Mouse (Mus musculus) MEL (cell line): ENCODE results near the gene Zfp949. TPM values are rescaled to one million over a fixed set of nuclear protein-coding genes. Genes with fewer than 3 reads are reported as not detected.

ENCODE experiments used
- DNase-seq: peaks from one replicate; pipeline ENCODE4 v3.0.0; 2011; ENCODE audit warnings: low read depth, low spot score
- H3K27ac ChIP-seq: 2 replicates; pipeline ENCODE4 v1.5.1; 2012; ENCODE audit warnings: low read depth, mild to moderate bottlenecking, control low read depth, low read length, moderate library complexity; ENCODE audit not compliant: control insufficient read depth
- H3K27me3 ChIP-seq, 2 experiments: fragments of 150-350 bp in 1 of 2; sonication (generic) in 1 of 2; 2 replicates each; pipeline ENCODE4 v1.6.1; 2012; ENCODE audit warnings: low read length in 2 of 2, mild to moderate bottlenecking in 2 of 2, improper control_type of control experiment in 1 of 2, moderate library complexity in 1 of 2; ENCODE audit not compliant: insufficient read depth in 2 of 2, control insufficient read depth in 1 of 2
- H3K36me3 ChIP-seq, 2 experiments: 2 replicates each; pipeline ENCODE4 v1.6.1; 2012 to 2014; ENCODE audit warnings: low read length in 2 of 2, improper control_type of control experiment in 1 of 2, inconsistent platforms in 1 of 2, mild to moderate bottlenecking in 1 of 2; ENCODE audit not compliant: insufficient read depth in 2 of 2, control insufficient read depth in 1 of 2
- H3K4me1 ChIP-seq, 2 experiments: fragments of 150-350 bp in 1 of 2; sonication (generic) in 1 of 2; 2 replicates each; pipeline ENCODE4 v1.6.1; 2012; ENCODE audit warnings: low read length in 2 of 2, improper control_type of control experiment in 1 of 2, mild to moderate bottlenecking in 1 of 2; ENCODE audit not compliant: insufficient read depth in 2 of 2, control insufficient read depth in 1 of 2
- H3K4me3 ChIP-seq, 2 experiments: fragments of 150-350 bp in 1 of 2; sonication (generic) in 1 of 2; 2 replicates each; pipeline ENCODE4 v1.5.1; 2012; ENCODE audit warnings: low read depth in 2 of 2, low read length in 2 of 2, mild to moderate bottlenecking in 2 of 2, moderate library complexity in 2 of 2, control low read depth in 1 of 2, improper control_type of control experiment in 1 of 2; ENCODE audit not compliant: control insufficient read depth in 1 of 2, insufficient read depth in 1 of 2
- H3K79me2 ChIP-seq: 2 replicates; pipeline ENCODE4 v1.6.1; 2012; ENCODE audit warnings: mild to moderate bottlenecking, low read length, moderate library complexity; ENCODE audit not compliant: control insufficient read depth, poor library complexity, insufficient read depth
- H3K9ac ChIP-seq: 2 replicates; pipeline ENCODE4 v1.6.1; 2012; ENCODE audit warnings: low read depth, mild to moderate bottlenecking, control low read depth, low read length, moderate library complexity; ENCODE audit not compliant: control insufficient read depth, poor library complexity, severe bottlenecking
- H3K9me3 ChIP-seq: fragments of 150-350 bp; sonication (generic); replicated peaks from 2 replicates; pipeline ENCODE4 v1.6.1; 2012; ENCODE audit warnings: mild to moderate bottlenecking, low read length, improper control_type of control experiment, moderate library complexity; ENCODE audit not compliant: insufficient read depth
- BHLHE40 ChIP-seq: IDR thresholded peaks from 2 replicates; pipeline ENCODE4 v1.6.1; 2012; ENCODE audit warnings: low read depth, mild to moderate bottlenecking, inconsistent platforms, low read length, improper control_type of control experiment, borderline replicate concordance
- CHD2 ChIP-seq: IDR thresholded peaks from 2 replicates; pipeline ENCODE4 v1.6.1; 2011; ENCODE audit warnings: low read length, improper control_type of control experiment
- CTCF ChIP-seq, 3 experiments: IDR thresholded peaks in 2 of 3; conservative IDR thresholded peaks in 1 of 3; 2 replicates each; pipeline ENCODE4 v1.5.1; 2011 to 2012; ENCODE audit warnings: low read length in 3 of 3, low read depth in 2 of 3, mild to moderate bottlenecking in 2 of 3, improper control_type of control experiment in 1 of 3, inconsistent platforms in 1 of 3, mixed read lengths in 1 of 3, moderate library complexity in 1 of 3; ENCODE audit not compliant: control insufficient read depth in 1 of 3, insufficient read depth in 1 of 3, poor library complexity in 1 of 3, severe bottlenecking in 1 of 3
- E2F4 ChIP-seq: IDR thresholded peaks from 2 replicates; pipeline ENCODE4 v1.6.1; 2011; ENCODE audit warnings: low read depth, low read length, improper control_type of control experiment, borderline replicate concordance
- ELF1 ChIP-seq: IDR thresholded peaks from 2 replicates; pipeline ENCODE4 v1.6.1; 2014; ENCODE audit warnings: low read depth, mild to moderate bottlenecking, inconsistent platforms, low read length, improper control_type of control experiment, moderate library complexity
- EP300 ChIP-seq, 2 experiments: IDR thresholded peaks; 2 replicates each; pipeline ENCODE4 v1.6.1; 2011; ENCODE audit warnings: improper control_type of control experiment in 2 of 2, low read length in 2 of 2, low read depth in 1 of 2, mild to moderate bottlenecking in 1 of 2
- GATA1 ChIP-seq: IDR thresholded peaks from 2 replicates; pipeline ENCODE4 v1.6.1; 2011; ENCODE audit warnings: low read depth, low read length, improper control_type of control experiment
- HCFC1 ChIP-seq: IDR thresholded peaks from 2 replicates; pipeline ENCODE4 v1.6.1; 2012; ENCODE audit warnings: low read depth, mild to moderate bottlenecking, inconsistent platforms, low read length, improper control_type of control experiment, moderate library complexity
- KAT2A ChIP-seq: conservative IDR thresholded peaks from 2 replicates; pipeline ENCODE4 v1.6.1; 2012; ENCODE audit warnings: low read depth, low read length, improper control_type of control experiment, inconsistent platforms
- MAFK ChIP-seq: IDR thresholded peaks from 2 replicates; pipeline ENCODE4 v1.6.1; 2011; ENCODE audit warnings: low read depth, mild to moderate bottlenecking, low read length, improper control_type of control experiment, borderline replicate concordance
- MAX ChIP-seq: IDR thresholded peaks from 2 replicates; pipeline ENCODE4 v1.6.1; 2011; ENCODE audit warnings: low read length, improper control_type of control experiment
- MAZ ChIP-seq: IDR thresholded peaks from 2 replicates; pipeline ENCODE4 v1.6.1; 2012; ENCODE audit warnings: low read depth, mild to moderate bottlenecking, inconsistent platforms, low read length, improper control_type of control experiment
- MEF2A ChIP-seq: IDR thresholded peaks from 2 replicates; pipeline ENCODE4 v1.6.1; 2014; ENCODE audit warnings: low read depth, mild to moderate bottlenecking, inconsistent platforms, low read length, improper control_type of control experiment; ENCODE audit not compliant: poor library complexity, insufficient replicate concordance, severe bottlenecking; ENCODE audit errors: extremely low read depth
- MXI1 ChIP-seq: IDR thresholded peaks from 2 replicates; pipeline ENCODE4 v1.6.1; 2011; ENCODE audit warnings: mild to moderate bottlenecking, low read depth, low read length, improper control_type of control experiment
- MYB ChIP-seq: IDR thresholded peaks from 2 replicates; pipeline ENCODE4 v1.6.1; 2011; ENCODE audit warnings: mild to moderate bottlenecking, low read depth, low read length, improper control_type of control experiment
- MYC ChIP-seq: IDR thresholded peaks from 2 replicates; pipeline ENCODE4 v1.6.1; 2011; ENCODE audit warnings: low read depth, mild to moderate bottlenecking, low read length, improper control_type of control experiment, moderate library complexity
- NELFE ChIP-seq: IDR thresholded peaks from 2 replicates; pipeline ENCODE4 v1.6.1; 2011; ENCODE audit warnings: low read depth, low read length, improper control_type of control experiment
- NRF1 ChIP-seq: IDR thresholded peaks from 2 replicates; pipeline ENCODE4 v1.6.1; 2014; ENCODE audit warnings: low read depth, mild to moderate bottlenecking, inconsistent platforms, low read length, improper control_type of control experiment, moderate library complexity; ENCODE audit not compliant: poor library complexity, insufficient read depth, severe bottlenecking
- POLR2AphosphoS5 ChIP-seq: IDR thresholded peaks from 2 replicates; pipeline ENCODE4 v1.6.1; 2012; ENCODE audit warnings: low read depth, borderline replicate concordance, mild to moderate bottlenecking, inconsistent platforms, low read length, moderate library complexity, mixed read lengths
- RAD21 ChIP-seq: IDR thresholded peaks from 2 replicates; pipeline ENCODE4 v1.6.1; 2011; ENCODE audit warnings: mild to moderate bottlenecking, low read depth, low read length, improper control_type of control experiment
- RCOR1 ChIP-seq: IDR thresholded peaks from 2 replicates; pipeline ENCODE4 v1.6.1; 2012; ENCODE audit warnings: low read depth, mild to moderate bottlenecking, inconsistent platforms, low read length, improper control_type of control experiment
- SIN3A ChIP-seq: IDR thresholded peaks from 2 replicates; pipeline ENCODE4 v1.6.1; 2012; ENCODE audit warnings: low read length, improper control_type of control experiment, inconsistent platforms
- SMC3 ChIP-seq: IDR thresholded peaks from 2 replicates; pipeline ENCODE4 v1.6.1; 2011; ENCODE audit warnings: low read depth, low read length, improper control_type of control experiment
- TAL1 ChIP-seq: IDR thresholded peaks from 2 replicates; pipeline ENCODE4 v1.6.1; 2012; ENCODE audit warnings: mild to moderate bottlenecking, inconsistent platforms, low read length, moderate library complexity, mixed read lengths
- TCF12 ChIP-seq: IDR thresholded peaks from 2 replicates; pipeline ENCODE4 v1.6.1; 2014; ENCODE audit warnings: low read depth, mild to moderate bottlenecking, inconsistent platforms, low read length, improper control_type of control experiment, moderate library complexity
- UBTF ChIP-seq: IDR thresholded peaks from 2 replicates; pipeline ENCODE4 v1.6.1; 2012; ENCODE audit warnings: low read depth, mild to moderate bottlenecking, inconsistent platforms, low read length, improper control_type of control experiment, moderate library complexity, borderline replicate concordance; ENCODE audit not compliant: insufficient read depth
- USF1 ChIP-seq: IDR thresholded peaks from 2 replicates; pipeline ENCODE4 v1.6.1; 2014; ENCODE audit warnings: low read depth, mild to moderate bottlenecking, inconsistent platforms, low read length, improper control_type of control experiment, moderate library complexity
- USF2 ChIP-seq, 2 experiments: IDR thresholded peaks; 2 replicates each; pipeline ENCODE4 v1.6.1; 2011 to 2012; ENCODE audit warnings: improper control_type of control experiment in 2 of 2, low read length in 2 of 2, borderline replicate concordance in 1 of 2, inconsistent platforms in 1 of 2, low read depth in 1 of 2, mild to moderate bottlenecking in 1 of 2; ENCODE audit not compliant: insufficient read depth in 1 of 2
- ZC3H11A ChIP-seq: IDR thresholded peaks from 2 replicates; pipeline ENCODE4 v1.6.1; 2012; ENCODE audit warnings: low read depth, mild to moderate bottlenecking, inconsistent platforms, low read length, improper control_type of control experiment
- ZKSCAN1 ChIP-seq: IDR thresholded peaks from 2 replicates; pipeline ENCODE4 v1.6.1; 2012; ENCODE audit warnings: low read depth, mild to moderate bottlenecking, inconsistent platforms, low read length, improper control_type of control experiment, moderate library complexity
- ZMIZ1 ChIP-seq: IDR thresholded peaks from 2 replicates; pipeline ENCODE4 v1.6.1; 2012; ENCODE audit warnings: low read depth, mild to moderate bottlenecking, inconsistent platforms, low read length, improper control_type of control experiment, moderate library complexity
- ZNF384 ChIP-seq: IDR thresholded peaks from 2 replicates; pipeline ENCODE4 v1.6.1; 2012; ENCODE audit warnings: low read depth, mild to moderate bottlenecking, inconsistent platforms, low read length, improper control_type of control experiment
- polyA plus RNA-seq, 2 experiments: library from polyadenylated mRNA; stranded (reverse) in 1 of 2; unstranded in 1 of 2; fragments of >175 nt in 1 of 2; fragments of >200 nt in 1 of 2; gene quantifications; 2 replicates each; pipeline versions ENCODE4 v1.2.1 to v1.2.4; 2012; ENCODE audit warnings: low replicate concordance in 2 of 2, low read depth in 1 of 2; ENCODE audit not compliant: insufficient read length in 2 of 2, insufficient read depth in 1 of 2, missing spikeins in 1 of 2
- total RNA-seq: library from RNA; depleted of rRNA; stranded (reverse); fragments of 300-350 nt; gene quantifications from 2 replicates; pipeline ENCODE4 v1.2.3, GENCODE M21; 2012

Gene Zfp949
- total and polyA plus RNA-seq, 3 experiments = 4.5 to 4.6 TPM; not detected in 1

GRCm38 (mm10) chr9:88520849-88521483 is 26.9 kb upstream of the Zfp949 start (continued):
- TF ChIP-seq KAT2A = no peak; the same call in 1 of the 2 replicates
- TF ChIP-seq SMC3 = peak; percentile 9; the same call in 1 of the 2 replicates

- Histone ChIP-seq H3K4me3 (peak overlapping the region; percentile 60 to 99), H3K27ac (peak overlapping the region; percentile 98), H3K9me3 (no peaks in the 10 kb centered on the region), H3K27me3 (no peaks in the 10 kb centered on the region), H3K4me1 (peaks cover 2 to 8% of the 10 kb centered on the region in 2 experiments), H3K9ac (peak overlapping the region; percentile 99), H3K79me2 (peaks cover 25% of the 10 kb centered on the region), H3K36me3 (peaks cover 4 to 19% of the 10 kb centered on the region in 2 experiments)
- peak; percentile 57 for DNase-seq
- TF ChIP-seq MXI1 (peak; percentile 33), E2F4 (no peak), ZNF384 (no peak), MAX (0 out of 2 replicates have a peak, but pooled peaks have one; percentile 41), KAT2A (no peak), EP300 (IDR thresholded peaks at IDR 0.05; ENCODE audit: low read depth in 1 of 2, low read length in 2 of 2) (peak in 1 of 2 experiments; percentile 21; a peak in 1 of 4 replicates), RAD21 (no peak), USF1 (no peak), ZMIZ1 (no peak; the same call in 1 of the 2 replicates), POLR2AphosphoS5 (no peak), SMC3 (0 out of 2 replicates have a peak, but pooled peaks have one; percentile 9), MEF2A (no peak), GATA1 (no peak), MYB (no peak), MAZ (no peak), UBTF (0 out of 2 replicates have a peak, but pooled peaks have one; percentile 11), CTCF (IDR thresholded peaks at IDR 0.05 in 2 of 3, conservative IDR thresholded peaks at IDR 0.05 in 1 of 3; ENCODE audit: control insufficient read depth in 1 of 3, insufficient read depth in 1 of 3, low read depth in 2 of 3, low read length in 3 of 3, poor library complexity in 1 of 3, severe bottlenecking in 1 of 3) (no peak), NELFE (0 out of 2 replicates have a peak, but pooled peaks have one; percentile 28), ZKSCAN1 (no peak), RCOR1 (no peak), SIN3A (no peak; the same call in 1 of the 2 replicates), HCFC1 (no peak), BHLHE40 (no peak), NRF1 (no peak), USF2 (IDR thresholded peaks at IDR 0.05; ENCODE audit: borderline replicate concordance in 1 of 2, insufficient read depth in 1 of 2, low read depth in 1 of 2, low read length in 2 of 2) (no peak), TCF12 (no peak), CHD2 (no peak), MAFK (no peak), ZC3H11A (no peak), MYC (no peak), ELF1 (no peak), TAL1 (no peak)
These were observed 25.8 kb upstream of the Zfp949 start for GRCm38 (mm10) chr9:88521961-88522568.
